Mouse (Mus musculus): Measurements from ENCODE around the gene Trpv6. TPM values are rescaled to one million over a fixed set of nuclear protein-coding genes. Genes with fewer than 3 reads are reported as not detected.

The Trpv6 gene
- polyA plus RNA-seq, 1 experiment from 2014 or later, result 2.3 TPM

Other genes starting within 250 kb of the Trpv6 start
- gene Gm5771, start 244.0 kb downstream of the Trpv6 start, polyA plus RNA-seq (2015; fragmentation: Nextera tagmentation; extraction: Ambion mirVana), result not detected in 2 replicates
- not detected in 2 replicates for gene Gm10334, start 190.3 kb downstream of the Trpv6 start, polyA plus RNA-seq (2015; fragmentation: Nextera tagmentation; extraction: Ambion mirVana)
- gene Prss1, start 177.5 kb downstream of the Trpv6 start, polyA plus RNA-seq (2015; fragmentation: Nextera tagmentation; extraction: Ambion mirVana), result 0.44 TPM in 1 of 2 replicates, not detected in the other
- gene Prss2, start 114.6 kb downstream of the Trpv6 start, polyA plus RNA-seq (2015; fragmentation: Nextera tagmentation; extraction: Ambion mirVana), result not detected in 2 replicates
- 12.0 and 15.6 TPM in 2 replicates for gene Ephb6, start 30.9 kb downstream of the Trpv6 start, polyA plus RNA-seq (2015; fragmentation: Nextera tagmentation; extraction: Ambion mirVana)
- not detected in 2 replicates for gene Trpv5, start 44.4 kb upstream of the Trpv6 start, polyA plus RNA-seq (2015; fragmentation: Nextera tagmentation; extraction: Ambion mirVana)
- gene Llcfc1, start 48.0 kb upstream of the Trpv6 start, polyA plus RNA-seq (2015; fragmentation: Nextera tagmentation; extraction: Ambion mirVana), result not detected in 2 replicates
- gene Kel, start 67.9 kb upstream of the Trpv6 start, polyA plus RNA-seq (2015; fragmentation: Nextera tagmentation; extraction: Ambion mirVana), result 0.83 and 3.4 TPM in 2 replicates
- not detected in 2 replicates for gene Olfr459, start 138.8 kb upstream of the Trpv6 start, polyA plus RNA-seq (2015; fragmentation: Nextera tagmentation; extraction: Ambion mirVana)
- gene Pip, start 211.1 kb upstream of the Trpv6 start, polyA plus RNA-seq (2015; fragmentation: Nextera tagmentation; extraction: Ambion mirVana), result not detected in 2 replicates
- not detected in 2 replicates for gene Sval2, start 216.6 kb upstream of the Trpv6 start, polyA plus RNA-seq (2015; fragmentation: Nextera tagmentation; extraction: Ambion mirVana)